Mouse (Mus musculus) heart, embryonic 16.5 days (tissue): ENCODE measurements around the gene Gm3045. TPM values are rescaled to one million over a fixed set of nuclear protein-coding genes. Genes with fewer than 3 reads are reported as not detected.

Experiments
- ATAC-seq: fragments of 200-750 bp; cut with Nextera tagmentation; replicated peaks from 2 replicates; pipeline ENCODE4 v1.8.0; 2017; ENCODE audit warnings: moderate number of reproducible peaks; ENCODE audit not compliant: insufficient read depth, low FRiP score; ENCODE audit errors: extremely low read depth
- H3K27ac ChIP-seq: fragments of 300-500 bp; sonication (generic); 2 replicates; pipeline ENCODE4 v1.5.1; 2014; ENCODE audit warnings: mild to moderate bottlenecking, low read length, control low read depth, moderate library complexity
- H3K27me3 ChIP-seq: fragments of 300-500 bp; sonication (generic); 2 replicates; pipeline ENCODE4 v1.6.1; 2014; ENCODE audit warnings: low read length, mixed read lengths; ENCODE audit not compliant: control insufficient read depth, insufficient read depth
- H3K36me3 ChIP-seq: fragments of 300-500 bp; sonication (generic); 2 replicates; pipeline ENCODE4 v1.6.1; 2014; ENCODE audit not compliant: control insufficient read depth, insufficient read depth
- H3K4me1 ChIP-seq: fragments of 300-500 bp; sonication (generic); 2 replicates; pipeline ENCODE4 v1.6.1; 2014; ENCODE audit warnings: low read length, mixed read lengths; ENCODE audit not compliant: control insufficient read depth, insufficient read depth
- H3K4me2 ChIP-seq: fragments of 300-500 bp; sonication (generic); 2 replicates; pipeline ENCODE4 v1.6.1; 2014; ENCODE audit warnings: low read depth, mild to moderate bottlenecking, control low read depth, low read length
- H3K4me3 ChIP-seq: fragments of 300-500 bp; sonication (generic); 2 replicates; pipeline ENCODE4 v1.5.1; 2014; ENCODE audit warnings: mild to moderate bottlenecking, control low read depth, low read length
- H3K9ac ChIP-seq: fragments of 300-500 bp; sonication (generic); 2 replicates; pipeline ENCODE4 v1.6.1; 2014; ENCODE audit warnings: low read length, control low read depth
- H3K9me3 ChIP-seq: fragments of 300-500 bp; sonication (generic); replicated peaks from 2 replicates; pipeline ENCODE4 v1.6.1; 2016; ENCODE audit warnings: low read length; ENCODE audit not compliant: control insufficient read depth
- WGBS: fragments of 180-500 bp; shearing (Covaris S2); extraction: QIAGEN DNeasy Blood & Tissue Kit; methylation state at CpG from one replicate; pipeline ENCODE4 v1.1.7; 2014; 5-methylcytosine and 5-hydroxymethylcytosine counted together
- polyA plus RNA-seq: library from polyadenylated mRNA; unstranded; fragments of >200 nt; fragmentation: Nextera tagmentation; extraction: Ambion mirVana; gene quantifications from 2 replicates; pipeline ENCODE4 v1.2.1, GENCODE M21; 2015

Gene Gm3045
- polyA plus RNA-seq, 1 experiment from 2014 or later: not detected

GRCm38 (mm10) chr13:56450035-56450434 lies 23.6 kb downstream of the Gm3045 start:
- no peaks in the 10 kb centered on the region for H3K4me1 ChIP-seq
- no peak for ATAC-seq
- 79% methylated on average over 8 of the region's 8 CpGs for WGBS

DNA sequence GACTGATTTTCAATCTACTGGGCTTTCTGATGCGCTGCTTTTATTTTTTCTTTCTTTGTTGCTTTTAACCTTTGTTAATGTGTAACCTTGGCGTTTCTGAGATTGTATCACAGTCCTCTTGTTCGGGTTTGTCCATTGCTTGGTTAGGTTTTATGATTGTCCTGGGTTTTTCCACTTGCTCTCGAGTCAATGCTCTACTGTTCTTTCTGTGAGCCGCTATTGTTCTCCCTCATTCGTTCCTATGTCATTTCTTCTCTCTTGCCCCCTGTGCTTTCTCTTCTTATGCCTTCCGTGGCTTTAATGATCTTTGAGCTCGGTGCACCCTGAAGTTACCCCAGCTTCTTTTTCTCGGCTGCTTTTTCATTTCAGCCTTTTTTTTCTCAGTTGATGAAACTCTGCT lies 31.6 kb downstream of the Gm3045 start:
- H3K27me3 ChIP-seq: 0 out of 2 replicates have a peak, but pooled peaks cover 6% of the 10 kb centered on the region
- H3K27ac ChIP-seq: no peak overlapping the region
- no peak overlapping the region for H3K4me3 ChIP-seq
- no peak overlapping the region for H3K4me2 ChIP-seq
- no peaks in the 10 kb centered on the region for H3K36me3 ChIP-seq
- 65% methylated on average over 9 of the region's 9 CpGs for WGBS
- no peaks in the 10 kb centered on the region for H3K9me3 ChIP-seq
- H3K4me1 ChIP-seq: no peaks in the 10 kb centered on the region
- ATAC-seq: no peak
- H3K9ac ChIP-seq: no peak overlapping the region

More at GRCm38 (mm10) chr13:56450035-56450434, 23.6 kb downstream of the Gm3045 start:
- Histone ChIP-seq H3K27ac (no peak overlapping the region), H3K27me3 (peaks cover 3% of the 10 kb centered on the region; the same call in 1 of the 2 replicates), H3K9me3 (no peaks in the 10 kb centered on the region), H3K4me2 (no peak overlapping the region), H3K4me3 (no peak overlapping the region), H3K9ac (no peak overlapping the region), H3K36me3 (no peaks in the 10 kb centered on the region)

GRCm38 (mm10) chr13:56461460-56461859 lies 35.1 kb downstream of the Gm3045 start:
- Histone ChIP-seq H3K9ac (no peak overlapping the region), H3K27ac (no peak overlapping the region), H3K4me2 (no peak overlapping the region), H3K4me3 (no peak overlapping the region), H3K36me3 (no peaks in the 10 kb centered on the region), H3K27me3 (0 out of 2 replicates have a peak, but pooled peaks cover 6% of the 10 kb centered on the region), H3K9me3 (no peaks in the 10 kb centered on the region), H3K4me1 (no peaks in the 10 kb centered on the region)
- 64% methylated on average over 4 of the region's 4 CpGs for WGBS
- no peak for ATAC-seq

GRCm38 (mm10) chr13:56462791-56463190 lies 36.4 kb downstream of the Gm3045 start:
- Histone ChIP-seq H3K36me3 (no peaks in the 10 kb centered on the region), H3K27me3 (0 out of 2 replicates have a peak, but pooled peaks cover 6% of the 10 kb centered on the region), H3K9ac (no peak overlapping the region), H3K9me3 (no peaks in the 10 kb centered on the region), H3K4me2 (no peak overlapping the region), H3K4me1 (no peaks in the 10 kb centered on the region), H3K4me3 (no peak overlapping the region), H3K27ac (no peak overlapping the region)
- 89% methylated on average over 4 of the region's 4 CpGs for WGBS
- ATAC-seq: no peak

- Histone ChIP-seq H3K36me3 (no peaks in the 10 kb centered on the region), H3K4me1 (no peaks in the 10 kb centered on the region), H3K9ac (no peak overlapping the region), H3K4me2 (no peak overlapping the region), H3K4me3 (no peak overlapping the region), H3K9me3 (no peaks in the 10 kb centered on the region), H3K27ac (no peak overlapping the region), H3K27me3 (0 out of 2 replicates have a peak, but pooled peaks cover 2% of the 10 kb centered on the region)
- 82% methylated on average over 7 of the region's 7 CpGs for WGBS
- ATAC-seq: no peak
These were observed 36.9 kb downstream of the Gm3045 start for GRCm38 (mm10) chr13:56463261-56463660.

- no peak overlapping the region for H3K4me2 ChIP-seq
- 0 out of 2 replicates have a peak, but pooled peaks cover 2% of the 10 kb centered on the region for H3K27me3 ChIP-seq
- H3K9me3 ChIP-seq: no peaks in the 10 kb centered on the region
- H3K27ac ChIP-seq: no peak overlapping the region
- ATAC-seq: no peak
- no peaks in the 10 kb centered on the region for H3K36me3 ChIP-seq
- no peak overlapping the region for H3K4me3 ChIP-seq
- H3K9ac ChIP-seq: no peak overlapping the region
- 71% methylated on average over 6 of the region's 6 CpGs for WGBS
- no peaks in the 10 kb centered on the region for H3K4me1 ChIP-seq
These were observed 37.4 kb downstream of the Gm3045 start for GRCm38 (mm10) chr13:56463750-56464149.

- H3K27ac ChIP-seq: no peak overlapping the region
- no peak overlapping the region for H3K4me3 ChIP-seq
- ATAC-seq: no peak
- H3K4me2 ChIP-seq: no peak overlapping the region
- WGBS: 83% methylated on average over 7 of the region's 7 CpGs
- H3K9ac ChIP-seq: no peak overlapping the region
- H3K36me3 ChIP-seq: no peaks in the 10 kb centered on the region
- no peaks in the 10 kb centered on the region for H3K9me3 ChIP-seq
- no peaks in the 10 kb centered on the region for H3K27me3 ChIP-seq
- H3K4me1 ChIP-seq: no peaks in the 10 kb centered on the region
These were observed 41.4 kb downstream of the Gm3045 start for GRCm38 (mm10) chr13:56467786-56468185.

DNA sequence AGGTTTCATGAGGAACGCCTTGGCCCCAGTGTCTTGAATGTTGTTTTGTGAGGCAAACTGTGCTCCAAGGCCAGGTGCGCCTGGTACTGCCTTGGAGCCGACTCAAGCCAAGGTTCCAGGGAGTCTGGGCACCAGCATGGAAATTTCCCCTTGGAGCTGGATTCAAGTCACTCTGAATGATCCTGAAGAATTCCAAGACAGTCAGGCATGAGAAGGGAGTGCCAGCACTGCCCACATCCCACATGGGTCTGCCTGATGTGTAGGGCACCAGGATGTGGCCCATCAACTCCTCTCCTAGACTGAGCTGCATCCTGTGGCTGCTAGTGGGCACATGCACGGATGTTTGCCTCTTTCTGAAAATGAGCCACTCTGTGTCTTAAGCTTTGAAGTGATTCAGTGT lies 42.1 kb downstream of the Gm3045 start:
- no peak overlapping the region for H3K9ac ChIP-seq
- peaks cover 3% of the 10 kb centered on the region; the same call in 1 of the 2 replicates for H3K27me3 ChIP-seq
- H3K4me2 ChIP-seq: no peak overlapping the region
- H3K36me3 ChIP-seq: no peaks in the 10 kb centered on the region
- 85% methylated on average over 4 of the region's 4 CpGs for WGBS
- no peaks in the 10 kb centered on the region for H3K9me3 ChIP-seq
- H3K4me1 ChIP-seq: no peaks in the 10 kb centered on the region
- no peak overlapping the region for H3K4me3 ChIP-seq
- no peak overlapping the region for H3K27ac ChIP-seq
- ATAC-seq: no peak

GRCm38 (mm10) chr13:56471211-56471610 lies 44.8 kb downstream of the Gm3045 start:
- Histone ChIP-seq H3K27ac (no peak overlapping the region), H3K9me3 (no peaks in the 10 kb centered on the region), H3K4me2 (no peak overlapping the region), H3K4me1 (no peaks in the 10 kb centered on the region), H3K4me3 (no peak overlapping the region), H3K36me3 (no peaks in the 10 kb centered on the region), H3K9ac (no peak overlapping the region), H3K27me3 (peaks cover 3% of the 10 kb centered on the region; the same call in 1 of the 2 replicates)
- ATAC-seq: no peak
- WGBS: 79% methylated on average over 6 of the region's 6 CpGs
